Mouse (Mus musculus) ES-E14 (cell line): ENCODE results near the gene Zfp672. TPM values are rescaled to one million over a fixed set of nuclear protein-coding genes. Genes with fewer than 3 reads are reported as not detected.
"Not testable (repeated sequence)": the region's sequence is repeated elsewhere in the genome, so short reads cannot be mapped to it uniquely, and the experiment has no call there.

Experiments used
- DNase-seq: peaks from one replicate; pipeline ENCODE4 v3.0.0-alpha.2; 2013; ENCODE audit warnings: low read depth, low spot score
- H3K27ac ChIP-seq: 2 replicates; pipeline ENCODE4 v1.5.1; 2012; ENCODE audit warnings: low read depth, mild to moderate bottlenecking, low read length, moderate library complexity, mixed read lengths; ENCODE audit not compliant: poor library complexity, insufficient read depth, severe bottlenecking
- H3K36me3 ChIP-seq: 2 replicates; pipeline ENCODE4 v1.6.1; 2012; ENCODE audit warnings: mild to moderate bottlenecking, low read length, moderate library complexity, mixed read lengths; ENCODE audit not compliant: control insufficient read depth, poor library complexity, insufficient read depth, severe bottlenecking
- H3K4me1 ChIP-seq, 2 experiments: fragments of 150-350 bp in 1 of 2; sonication (generic) in 1 of 2; 2 replicates each; pipeline ENCODE4 v1.6.1; 2012; ENCODE audit warnings: low read length in 2 of 2, mild to moderate bottlenecking in 1 of 2, mixed read lengths in 1 of 2; ENCODE audit not compliant: control insufficient read depth in 2 of 2, insufficient read depth in 2 of 2, poor library complexity in 1 of 2
- H3K4me3 ChIP-seq, 2 experiments: fragments of 150-350 bp in 1 of 2; sonication (generic) in 1 of 2; 2 replicates each; pipeline ENCODE4 v1.5.1; 2012; ENCODE audit warnings: low read length in 2 of 2, low read depth in 1 of 2, mild to moderate bottlenecking in 1 of 2, mixed read lengths in 1 of 2; ENCODE audit not compliant: insufficient read depth in 1 of 2, poor library complexity in 1 of 2, severe bottlenecking in 1 of 2
- H3K9ac ChIP-seq: 2 replicates; pipeline ENCODE4 v1.6.1; 2012; ENCODE audit warnings: low read depth, mild to moderate bottlenecking, low read length, mixed read lengths; ENCODE audit not compliant: poor library complexity, insufficient read depth, severe bottlenecking
- H3K9me3 ChIP-seq: fragments of 150-350 bp; sonication (generic); 2 replicates; pipeline ENCODE4 v1.6.1; 2012; ENCODE audit warnings: low read depth, mild to moderate bottlenecking, low read length; ENCODE audit not compliant: control insufficient read depth, insufficient read depth
- CHD2 ChIP-seq: IDR thresholded peaks from 2 replicates; pipeline ENCODE4 v1.6.1; 2014; ENCODE audit warnings: mild to moderate bottlenecking, low read depth, low read length, inconsistent platforms
- HCFC1 ChIP-seq: IDR thresholded peaks from 2 replicates; pipeline ENCODE4 v1.6.1; 2012; ENCODE audit warnings: low read length, inconsistent platforms, borderline replicate concordance; ENCODE audit not compliant: insufficient read depth
- MAFK ChIP-seq: IDR thresholded peaks from 2 replicates; pipeline ENCODE4 v1.6.1; 2014; ENCODE audit warnings: mild to moderate bottlenecking, low read depth, low read length, inconsistent platforms; ENCODE audit not compliant: insufficient read depth
- ZC3H11A ChIP-seq: IDR thresholded peaks from 2 replicates; pipeline ENCODE4 v1.6.1; 2012; ENCODE audit warnings: low read depth, mild to moderate bottlenecking, inconsistent platforms, low read length, borderline replicate concordance
- ZNF384 ChIP-seq: IDR thresholded peaks from 2 replicates; pipeline ENCODE4 v1.6.1; 2012; ENCODE audit warnings: low read depth, low read length, inconsistent platforms
- in situ Hi-C, 2 experiments: fragments of 600-800 bp; cut with MboI; formaldehyde crosslinking; loops; one replicate each; pipeline ENCODE4 v1.15.1; 2025; ENCODE audit warnings: low sequenced_read_pairs in 2 of 2, inconsistent platforms in 1 of 2; ENCODE audit not compliant: unreplicated experiment in 2 of 2
- total RNA-seq: library from RNA; depleted of rRNA; stranded (reverse); fragments of 300-350 nt; gene quantifications from 2 replicates; pipeline ENCODE4 v1.2.3, GENCODE M21; 2012

Zfp672 gene
- total RNA-seq, 1 experiment: 11.7 TPM

DNA sequence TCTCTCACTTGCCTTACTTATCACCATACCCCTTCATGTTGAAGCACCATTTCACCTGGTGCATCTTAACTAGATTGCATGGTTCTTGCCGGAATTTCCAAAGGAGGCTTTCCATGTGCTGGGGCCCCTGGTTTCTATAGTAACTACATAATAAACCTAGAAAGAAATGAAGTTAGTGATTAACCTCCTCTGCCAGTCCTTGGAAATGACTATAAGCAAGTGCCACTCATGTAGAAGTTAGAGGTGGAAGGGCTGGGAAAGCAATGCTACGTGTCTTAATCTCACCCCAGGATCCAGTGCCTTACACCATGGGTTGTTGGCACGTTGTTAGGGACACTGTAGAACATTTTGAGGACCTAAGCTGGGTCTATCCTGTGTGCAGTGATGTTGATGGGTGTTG lies 34.3 kb upstream of the Zfp672 start:
- in situ Hi-C loops: no loop called here
- H3K9me3 ChIP-seq: no peaks in the 10 kb centered on the region
- no peak overlapping the region for H3K9ac ChIP-seq
- no peaks in the 10 kb centered on the region for H3K36me3 ChIP-seq
- no peak for DNase-seq
- H3K4me3 ChIP-seq: no peak overlapping the region
- no peaks in the 10 kb centered on the region for H3K4me1 ChIP-seq
- no peak overlapping the region for H3K27ac ChIP-seq
- TF ChIP-seq MAFK (no peak), CHD2 (no peak), HCFC1 (no peak), ZNF384 (no peak), ZC3H11A (no peak)

DNA sequence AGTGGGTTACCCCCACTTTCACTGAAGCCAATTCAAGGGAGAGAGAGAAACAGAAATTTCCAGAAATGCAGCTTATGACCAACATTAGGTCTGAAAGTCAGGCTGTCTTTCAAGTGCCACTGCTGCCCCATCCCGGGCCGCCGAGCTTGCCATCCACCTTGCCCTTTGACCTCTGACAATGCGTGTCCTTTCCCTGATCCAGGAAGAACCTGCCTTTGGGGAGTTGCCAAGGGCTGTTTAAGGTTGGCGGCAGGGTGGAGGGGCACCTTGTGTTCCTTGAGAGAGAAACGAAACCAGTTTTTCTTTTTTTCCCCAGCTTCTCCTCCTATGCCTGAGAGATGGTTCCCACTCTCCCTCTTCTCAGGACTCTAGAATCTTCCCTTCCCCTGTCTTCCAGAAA lies 32.4 kb upstream of the Zfp672 start:
- in situ Hi-C loops, DNase-seq, H3K36me3 ChIP-seq: not testable (repeated sequence)

GRCm38 (mm10) chr11:58357844-58358534 lies 27.9 kb upstream of the Zfp672 start:
- no peak overlapping the region for H3K27ac ChIP-seq
- H3K4me1 ChIP-seq: no peaks in the 10 kb centered on the region
- H3K4me3 ChIP-seq: no peak overlapping the region
- in situ Hi-C loops: no loop called here
- no peak overlapping the region for H3K9ac ChIP-seq
- no peaks in the 10 kb centered on the region for H3K9me3 ChIP-seq
- DNase-seq: no peak
- H3K36me3 ChIP-seq: no peaks in the 10 kb centered on the region
- no peak for TF ChIP-seq CHD2
- TF ChIP-seq ZC3H11A: no peak
- no peak for TF ChIP-seq MAFK
- no peak for TF ChIP-seq HCFC1
- no peak for TF ChIP-seq ZNF384

More for the DNA sequence above, 32.4 kb upstream of the Zfp672 start:
- H3K9ac ChIP-seq, H3K9me3 ChIP-seq, H3K27ac ChIP-seq, H3K4me3 ChIP-seq, H3K4me1 ChIP-seq: not testable (repeated sequence)

DNA sequence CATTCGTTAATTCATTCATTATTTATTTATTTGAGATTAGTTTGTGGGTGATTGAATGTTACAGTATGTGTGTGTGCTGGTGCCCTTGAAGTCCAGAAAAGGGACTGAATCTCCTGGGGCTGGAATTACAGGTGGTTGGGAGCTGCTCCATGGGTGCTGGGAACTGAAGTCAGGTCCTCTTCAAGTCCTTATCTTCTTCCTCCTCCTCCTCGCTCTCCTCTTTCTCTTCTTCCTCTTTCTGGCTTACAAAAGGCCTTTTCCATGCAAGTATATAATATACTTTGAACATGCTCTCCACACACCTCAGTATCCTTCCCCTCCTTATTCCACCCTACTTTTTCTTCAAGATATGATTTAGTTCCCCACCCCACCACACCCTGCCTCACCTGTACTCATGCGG lies 26.9 kb upstream of the Zfp672 start:
- H3K4me1 ChIP-seq: no peaks in the 10 kb centered on the region
- no peaks in the 10 kb centered on the region for H3K9me3 ChIP-seq
- H3K9ac ChIP-seq: no peak overlapping the region
- no peak overlapping the region for H3K27ac ChIP-seq
- H3K36me3 ChIP-seq: no peaks in the 10 kb centered on the region
- TF ChIP-seq MAFK (no peak), CHD2 (no peak), ZNF384 (no peak), HCFC1 (no peak), ZC3H11A (no peak)
- DNase-seq: no peak
- no peak overlapping the region for H3K4me3 ChIP-seq
- in situ Hi-C loops: no loop called here

DNA sequence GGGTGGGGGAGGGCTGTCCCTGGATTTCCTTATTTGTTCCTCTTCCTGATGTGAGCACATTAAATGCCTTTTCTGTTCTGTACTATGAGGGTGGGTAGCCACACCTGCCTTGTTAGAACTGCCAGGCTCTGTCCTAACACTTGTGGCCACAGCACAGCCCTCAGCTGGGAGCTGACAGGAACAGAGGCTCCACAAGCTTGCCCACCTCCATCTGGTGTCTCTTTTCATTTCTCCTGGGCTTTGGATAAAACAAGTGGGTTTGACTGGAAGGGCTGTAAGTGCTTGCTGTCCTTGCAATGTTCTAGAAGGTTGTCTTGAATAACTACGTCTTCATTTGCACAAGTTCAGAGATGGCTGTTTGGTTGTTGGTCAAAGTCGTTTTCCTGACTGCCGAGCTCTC lies 24.8 kb upstream of the Zfp672 start:
- Histone ChIP-seq H3K9me3 (no peaks in the 10 kb centered on the region), H3K36me3 (no peaks in the 10 kb centered on the region), H3K9ac (no peak overlapping the region), H3K4me1 (no peaks in the 10 kb centered on the region), H3K27ac (no peak overlapping the region), H3K4me3 (no peak overlapping the region)
- in situ Hi-C loops: no loop called here
- TF ChIP-seq ZC3H11A (no peak), HCFC1 (no peak), CHD2 (no peak), MAFK (no peak), ZNF384 (no peak)
- no peak for DNase-seq
